8 mouse cellular contexts compared by ENCODE assay signal in the genomic region with DNA sequence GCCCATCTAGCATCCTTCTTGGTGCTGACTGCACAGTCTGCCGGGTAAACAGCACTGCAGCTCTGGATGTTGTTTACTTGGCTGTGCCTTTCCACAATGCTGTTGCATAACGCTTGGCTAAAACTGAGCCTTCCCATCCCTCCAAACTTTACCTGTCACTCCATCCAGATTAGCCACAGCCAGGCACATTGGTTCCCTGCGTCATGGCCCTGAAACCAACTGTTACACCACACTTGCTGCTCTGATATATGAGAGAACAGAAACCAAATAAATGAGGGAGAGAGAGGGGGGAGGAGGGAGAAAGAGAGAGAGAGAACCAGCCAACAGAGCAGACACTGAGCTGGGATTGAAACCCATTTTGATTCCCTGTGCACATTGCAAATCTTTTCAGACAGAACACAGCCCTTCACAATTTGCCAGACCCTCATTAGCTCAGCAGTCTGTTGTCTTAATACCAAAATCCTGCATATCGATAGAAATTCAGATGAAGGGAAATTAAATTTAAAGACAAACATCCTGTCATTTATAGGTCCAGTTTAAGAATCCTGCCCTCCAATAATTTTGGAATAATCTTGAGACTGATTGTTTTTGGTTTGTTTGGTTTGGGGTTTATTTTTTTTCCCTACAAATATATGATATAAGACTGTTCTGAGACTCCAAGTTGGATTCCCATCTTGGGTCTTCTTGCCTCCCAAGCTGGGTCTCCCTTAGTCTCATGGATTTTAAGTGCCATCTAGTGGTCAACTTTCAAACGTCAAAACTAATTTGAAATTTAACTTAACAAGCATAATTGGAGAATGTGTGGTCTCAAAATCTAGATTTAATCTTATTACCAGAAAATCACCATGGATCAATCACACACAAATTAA.
DNase-seq lines count a peak whose midpoint lies in the region; ATAC-seq and TF ChIP-seq lines count a peak whose summit lies in the region.

No protein-coding gene starts in this region.

- 61% methylated on average over 5 of the region's 5 CpGs for WGBS in kidney, adult 2 months

- no peak overlapping the region for H3K4me3 ChIP-seq in kidney, adult 2 months (ENCODE audit: insufficient read depth, low read depth, low read length)

- H3K27me3 ChIP-seq in kidney, adult 2 months (replicated peaks; ENCODE audit: control insufficient read depth, insufficient read depth, low read length), result no peaks in the 10 kb centered on the region

- H3K36me3 ChIP-seq in kidney, adult 2 months (ENCODE audit: control insufficient read depth, insufficient read depth, low read length), result no peaks in the 10 kb centered on the region

- ATAC-seq in activated CD4-positive, CD25-positive, alpha-beta regulatory T cell, adult 4 months, result no peak

- H3K27ac ChIP-seq in kidney, adult 2 months (ENCODE audit: insufficient read depth, low read depth, low read length), result no peak overlapping the region

- peak; percentile 13 for DNase-seq in kidney, adult 2 months
- no peak for DNase-seq in kidney, postnatal 14 days
- DNase-seq in MN1 (ENCODE audit: low spot score), result peak; percentile 54
- peak; percentile 67 for DNase-seq in embryo, embryonic 10 days (ENCODE audit: low spot score)
- peak; percentile 48 to 58 for DNase-seq in layer of hippocampus, postnatal 10 days (ENCODE audit: low spot score in 2 of 2)
- DNase-seq in thymus, postnatal 4 days, result no peak
- DNase-seq in urinary bladder, adult 18-20 months (ENCODE audit: low spot score in 2 of 2), result no peak

- H3K4me1 ChIP-seq in kidney, adult 2 months (ENCODE audit: control insufficient read depth, insufficient read depth, low read length), result no peaks in the 10 kb centered on the region

- 0 out of 2 replicates have a peak, but pooled peaks have one; percentile 9 for TF ChIP-seq CTCF in kidney, adult 2 months (conservative IDR thresholded peaks at IDR 0.05; ENCODE audit: insufficient read depth, insufficient read length, low read depth, low read length)

- no peak for TF ChIP-seq POLR2A in kidney, adult 2 months (IDR thresholded peaks at IDR 0.05; ENCODE audit: low read depth, low read length)

Comparison
In these comparisons a context has a peak if more than half of its experiments do, and no peak if none do; other contexts are left out.
1. DNase-seq: peak in kidney, adult 2 months (single experiment), MN1 (single experiment), embryo, embryonic 10 days (single experiment) and layer of hippocampus, postnatal 10 days (2 of 2); none in kidney, postnatal 14 days (single experiment), thymus, postnatal 4 days (single experiment) and urinary bladder, adult 18-20 months (0 of 2).